Mouse (Mus musculus) liver, embryonic 11.5 days (tissue): ENCODE measurements around the gene Arhgef25. TPM values are rescaled to one million over a fixed set of nuclear protein-coding genes. Genes with fewer than 3 reads are reported as not detected.
"Not testable (repeated sequence)": the region's sequence is repeated elsewhere in the genome, so short reads cannot be mapped to it uniquely, and the experiment has no call there.

Experiments
- ATAC-seq: fragments of 200-750 bp; cut with Nextera tagmentation; replicated peaks from 2 replicates; pipeline ENCODE4 v1.8.0; 2017; ENCODE audit warnings: moderate number of reproducible peaks, mild to moderate bottlenecking, moderate TSS enrichment, moderate library complexity; ENCODE audit not compliant: low FRiP score
- DNase-seq: peaks from one replicate; pipeline ENCODE4 v3.0.0-alpha.2; 2017; ENCODE audit warnings: low spot score
- H3K27ac ChIP-seq: fragments of 300-500 bp; sonication (generic); 2 replicates; pipeline ENCODE4 v1.5.1; 2014; ENCODE audit warnings: mild to moderate bottlenecking, low read depth, low read length, control low read depth
- H3K27me3 ChIP-seq: fragments of 300-500 bp; sonication (generic); replicated peaks from 2 replicates; pipeline ENCODE4 v1.6.1; 2014; ENCODE audit warnings: low read length, mixed read lengths; ENCODE audit not compliant: control insufficient read depth, insufficient read depth
- H3K36me3 ChIP-seq: fragments of 300-500 bp; sonication (generic); 2 replicates; pipeline ENCODE4 v1.6.1; 2014; ENCODE audit warnings: mild to moderate bottlenecking, low read length, moderate library complexity, mixed read lengths; ENCODE audit not compliant: control insufficient read depth, insufficient read depth
- H3K4me1 ChIP-seq: fragments of 300-500 bp; sonication (generic); replicated peaks from 2 replicates; pipeline ENCODE4 v1.6.1; 2014; ENCODE audit warnings: low read length, mixed read lengths; ENCODE audit not compliant: control insufficient read depth, insufficient read depth
- H3K4me2 ChIP-seq: fragments of 300-500 bp; sonication (generic); 2 replicates; pipeline ENCODE4 v1.6.1; 2014; ENCODE audit warnings: mild to moderate bottlenecking, control low read depth, moderate library complexity
- H3K4me3 ChIP-seq: fragments of 300-500 bp; sonication (generic); 2 replicates; pipeline ENCODE4 v1.5.1; 2014; ENCODE audit warnings: low read depth, low read length, control low read depth
- H3K9ac ChIP-seq: fragments of 300-500 bp; sonication (generic); 2 replicates; pipeline ENCODE4 v1.6.1; 2014; ENCODE audit warnings: low read depth, low read length, control low read depth
- H3K9me3 ChIP-seq: fragments of 300-500 bp; sonication (generic); 2 replicates; pipeline ENCODE4 v1.6.1; 2016; ENCODE audit warnings: low read length, inconsistent platforms, mixed read lengths; ENCODE audit not compliant: control insufficient read depth
- WGBS: fragments of 180-500 bp; shearing (Covaris S2); extraction: QIAGEN DNeasy Blood & Tissue Kit; methylation state at CpG from one replicate; pipeline ENCODE4 v1.1.7; 2014; 5-methylcytosine and 5-hydroxymethylcytosine counted together
- polyA plus RNA-seq: library from polyadenylated mRNA; unstranded; fragments of >200 nt; fragmentation: Nextera tagmentation; extraction: Ambion mirVana; gene quantifications from 2 replicates; pipeline ENCODE4 v1.2.1, GENCODE M21; 2014

Gene Arhgef25
- polyA plus RNA-seq, 1 experiment from 2014 or later: 30.2 TPM

DNA sequence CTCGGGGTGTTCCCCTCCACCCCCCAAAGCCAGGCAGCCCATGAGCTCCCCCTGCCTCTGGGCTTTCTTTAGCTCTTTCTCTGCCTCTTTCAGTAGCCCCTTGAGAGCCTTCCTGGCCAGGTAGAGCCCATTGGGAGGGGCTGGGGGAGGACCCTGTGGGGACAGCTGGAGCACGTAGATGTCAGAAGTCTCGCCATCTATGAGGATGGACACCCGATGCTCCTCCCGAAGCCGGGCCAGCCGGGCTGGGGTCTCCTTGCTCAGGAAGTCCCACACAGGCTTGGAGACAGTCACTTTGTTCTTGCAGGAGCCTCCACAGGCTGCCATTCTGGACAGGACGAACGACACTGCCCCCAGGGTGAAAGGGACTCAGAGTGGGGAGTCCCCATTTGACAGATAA is 3.1 kb upstream of the Arhgef25 start:
- WGBS: 84% methylated on average over 9 of the region's 9 CpGs
- H3K4me2 ChIP-seq: peak overlapping the region; percentile 41
- H3K4me1 ChIP-seq: peaks cover 54% of the 10 kb centered on the region
- DNase-seq (no peak), ATAC-seq (no peak)
- H3K27me3 ChIP-seq: no peaks in the 10 kb centered on the region
- no peaks in the 10 kb centered on the region for H3K9me3 ChIP-seq
- H3K36me3 ChIP-seq: peaks cover 2% of the 10 kb centered on the region; the same call in 1 of the 2 replicates
- H3K9ac ChIP-seq: peak overlapping the region; percentile 26; the same call in 1 of the 2 replicates
- H3K4me3 ChIP-seq: no peak overlapping the region
- peak overlapping the region; percentile 72 for H3K27ac ChIP-seq

DNA sequence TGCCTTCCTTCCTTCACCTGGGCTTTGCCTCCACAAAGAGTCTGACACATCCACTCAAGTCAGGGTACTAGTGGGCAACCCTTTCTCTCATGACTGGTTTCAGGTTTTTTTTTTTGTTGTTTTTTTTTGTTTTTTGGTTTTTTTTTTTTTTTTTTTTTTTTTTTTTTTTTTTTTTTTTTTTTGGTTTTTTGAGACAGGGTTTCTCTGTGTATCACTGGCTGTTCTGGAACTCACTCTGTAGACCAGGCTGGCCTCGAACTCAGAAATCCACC is 2.1 kb upstream of the Arhgef25 start:
- 73% methylated on average over 1 of the region's 1 CpGs for WGBS
- peak overlapping the region; percentile 86 for H3K27ac ChIP-seq
- peaks cover 58% of the 10 kb centered on the region for H3K4me1 ChIP-seq
- H3K9ac ChIP-seq, H3K36me3 ChIP-seq, H3K27me3 ChIP-seq, H3K9me3 ChIP-seq, ATAC-seq, DNase-seq, H3K4me3 ChIP-seq: not testable (repeated sequence)
- H3K4me2 ChIP-seq: peak overlapping the region; percentile 92

DNA sequence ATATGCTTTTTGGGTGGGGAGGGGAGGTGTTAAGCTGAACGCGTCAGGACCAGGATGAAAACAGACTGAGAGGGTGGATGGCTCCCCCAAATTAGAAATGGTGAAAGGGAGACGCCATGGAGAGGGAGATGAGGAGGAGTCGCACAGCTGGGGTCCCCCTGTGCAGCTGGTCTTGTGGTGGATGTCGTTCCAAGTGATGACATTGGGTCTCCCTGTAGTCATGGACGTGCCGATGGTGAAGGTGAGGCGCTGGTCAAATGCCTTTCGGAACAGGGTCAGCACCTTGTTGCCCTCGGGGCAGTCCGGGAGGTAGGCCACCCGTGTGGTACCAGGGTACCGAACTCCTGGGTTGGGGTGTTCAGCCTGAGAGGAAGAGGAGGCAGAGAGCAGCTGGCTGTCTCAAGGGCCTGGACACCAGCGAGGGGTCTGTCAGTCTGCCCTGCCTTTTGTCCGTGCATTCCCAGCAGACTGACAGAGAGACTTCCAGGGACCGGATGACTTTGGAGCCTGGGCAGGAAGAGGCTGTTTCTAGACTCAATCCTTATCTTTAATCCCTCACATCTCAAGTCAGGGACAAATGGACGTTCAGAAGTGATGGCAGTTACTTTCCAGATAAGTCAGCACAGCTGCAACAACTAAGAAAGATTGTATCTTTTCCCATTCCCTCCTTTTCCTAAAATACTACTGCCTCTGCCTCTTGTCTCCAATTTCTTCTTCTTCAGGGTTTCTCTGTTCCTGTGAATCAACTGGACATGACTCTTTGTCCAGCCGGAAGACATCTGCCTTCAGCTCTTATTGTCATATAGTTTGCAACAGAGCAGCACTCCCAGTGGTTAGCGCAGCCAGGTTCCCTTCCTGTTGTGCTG is 1.5 kb upstream of the Arhgef25 start:
- Histone ChIP-seq H3K9ac (peak overlapping the region; percentile 38; the same call in 1 of the 2 replicates), H3K4me1 (peaks cover 56% of the 10 kb centered on the region), H3K27ac (peak overlapping the region; percentile 86), H3K27me3 (no peaks in the 10 kb centered on the region), H3K4me2 (peak overlapping the region; percentile 92), H3K9me3 (no peaks in the 10 kb centered on the region), H3K36me3 (peaks cover 8% of the 10 kb centered on the region), H3K4me3 (peak overlapping the region; percentile 66)
- 59% methylated on average over 19 of the region's 19 CpGs for WGBS
- DNase-seq (no peak), ATAC-seq (no peak)

DNA sequence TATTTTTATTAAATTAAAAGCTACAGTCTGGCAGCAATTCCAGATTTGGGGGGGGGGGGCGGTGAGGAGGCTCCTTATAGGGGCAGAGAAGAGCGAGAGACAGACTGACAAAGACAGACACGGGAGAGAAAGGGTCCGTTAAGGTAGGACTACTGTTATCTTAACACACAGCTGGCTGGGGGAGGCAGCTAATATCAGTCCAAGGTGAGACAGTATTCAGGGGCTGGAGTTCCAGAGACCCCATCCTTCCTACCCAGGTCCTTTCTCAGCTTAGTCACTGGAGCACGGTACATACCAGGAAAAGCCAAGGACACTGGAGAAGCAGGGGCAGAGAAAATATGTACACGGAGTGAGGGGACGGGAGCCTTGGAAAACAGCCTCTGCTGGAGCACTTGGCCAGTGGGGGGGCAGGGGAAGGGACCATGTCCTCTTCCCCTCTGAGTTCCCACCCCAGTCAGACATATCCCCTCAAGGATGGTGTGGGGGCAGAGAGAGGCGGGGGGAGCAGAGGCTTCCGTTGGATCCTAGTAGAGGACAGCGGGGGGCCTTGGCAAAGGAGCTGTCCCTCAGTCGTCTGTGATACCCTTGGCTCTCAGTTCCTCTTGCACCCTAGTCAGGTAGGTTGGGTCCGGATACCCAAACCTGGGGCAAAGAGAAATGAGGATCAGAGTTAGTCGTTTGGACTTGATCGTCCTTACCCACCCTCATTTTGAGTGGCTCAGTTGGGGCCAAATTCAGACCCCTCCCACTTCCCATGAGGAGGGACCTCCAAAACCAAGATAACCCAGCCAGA is 711 bp upstream of the Arhgef25 start:
- H3K27ac ChIP-seq: peak overlapping the region; percentile 86
- DNase-seq: no peak
- WGBS: 30% methylated on average over 14 of the region's 14 CpGs
- no peaks in the 10 kb centered on the region for H3K27me3 ChIP-seq
- H3K36me3 ChIP-seq: peaks cover 8% of the 10 kb centered on the region
- peak overlapping the region; percentile 67 for H3K9ac ChIP-seq
- peaks cover 55% of the 10 kb centered on the region for H3K4me1 ChIP-seq
- H3K4me3 ChIP-seq: peak overlapping the region; percentile 66
- peak overlapping the region; percentile 92 for H3K4me2 ChIP-seq
- ATAC-seq: peak; percentile 49
- no peaks in the 10 kb centered on the region for H3K9me3 ChIP-seq

DNA sequence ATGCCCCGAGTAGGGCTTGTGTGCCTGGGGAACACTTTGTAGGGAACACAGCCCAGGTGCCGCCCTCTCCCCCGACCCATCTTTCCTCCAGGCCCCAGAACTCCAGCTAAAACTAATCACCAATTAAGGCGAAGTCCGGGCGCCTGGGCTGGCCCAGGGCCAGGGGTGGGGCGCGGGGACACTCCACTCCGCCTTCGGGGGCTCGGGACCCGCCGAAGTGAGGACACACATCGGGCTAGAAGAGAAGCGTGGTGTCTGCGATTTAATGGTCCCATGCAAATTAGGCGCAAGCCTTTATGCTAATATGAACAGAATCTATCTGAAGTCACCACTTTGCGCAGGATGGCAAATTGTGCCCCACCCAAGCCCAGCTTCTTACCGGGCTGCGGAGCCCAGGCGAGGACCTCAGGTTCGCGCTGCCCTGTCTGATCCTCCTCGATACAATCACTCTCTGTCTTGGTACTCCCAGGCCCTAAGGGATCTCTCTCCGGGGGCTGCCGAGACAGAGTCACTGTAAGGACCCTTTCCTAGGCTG is 700 bp downstream of the Arhgef25 start:
- H3K4me3 ChIP-seq: peak overlapping the region; percentile 66
- H3K9me3 ChIP-seq: no peaks in the 10 kb centered on the region
- DNase-seq (peak; percentile 74), ATAC-seq (peak; percentile 48)
- peak overlapping the region; percentile 86 for H3K27ac ChIP-seq
- H3K27me3 ChIP-seq: no peaks in the 10 kb centered on the region
- peak overlapping the region; percentile 92 for H3K4me2 ChIP-seq
- WGBS: 1% methylated on average over 26 of the region's 26 CpGs
- peak overlapping the region; percentile 67 for H3K9ac ChIP-seq
- peaks cover 8% of the 10 kb centered on the region for H3K36me3 ChIP-seq
- H3K4me1 ChIP-seq: peaks cover 54% of the 10 kb centered on the region

DNA sequence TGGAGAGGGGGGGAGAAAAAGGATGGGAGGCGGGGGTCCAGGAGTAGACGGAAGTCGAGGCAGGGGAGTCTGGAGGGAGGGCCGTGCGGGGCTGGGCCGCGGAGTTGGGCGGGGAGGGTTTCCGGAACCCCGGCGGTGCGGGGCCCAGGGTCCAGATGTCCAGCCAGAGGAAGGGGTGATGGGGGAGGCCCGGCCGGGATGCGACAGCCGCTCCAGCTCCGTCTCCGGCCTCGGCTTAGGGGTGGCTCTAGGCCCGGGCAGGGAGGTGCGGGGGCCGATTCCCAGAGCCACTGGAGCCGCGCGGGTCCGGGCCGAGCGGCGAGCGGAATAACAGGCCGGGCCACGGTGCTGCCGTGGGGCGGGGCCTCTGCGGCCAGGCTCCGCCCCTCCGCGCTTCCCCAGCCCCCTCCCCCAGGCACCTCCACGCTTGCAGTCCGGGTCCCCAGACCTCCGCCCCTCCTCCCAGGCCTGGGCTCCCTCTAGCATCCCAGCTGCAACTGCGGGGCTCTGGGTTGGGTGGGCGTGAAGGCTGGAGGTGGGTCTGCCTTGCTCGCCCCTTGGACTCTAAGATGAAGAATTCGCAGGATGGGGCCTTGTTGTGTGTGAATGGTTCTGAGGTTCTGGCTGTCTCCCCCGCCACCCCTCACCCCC is 1.3 kb downstream of the Arhgef25 start:
- H3K4me2 ChIP-seq: peak overlapping the region; percentile 92
- DNase-seq (peak; percentile 84), ATAC-seq (peak; percentile 70)
- no peaks in the 10 kb centered on the region for H3K9me3 ChIP-seq
- peaks cover 56% of the 10 kb centered on the region for H3K4me1 ChIP-seq
- H3K27me3 ChIP-seq: no peaks in the 10 kb centered on the region
- H3K27ac ChIP-seq: peak overlapping the region; percentile 86
- H3K4me3 ChIP-seq: peak overlapping the region; percentile 66
- H3K9ac ChIP-seq: peak overlapping the region; percentile 67
- under 1% methylated on average over 39 of the region's 46 CpGs for WGBS
- H3K36me3 ChIP-seq: peaks cover 8% of the 10 kb centered on the region

DNA sequence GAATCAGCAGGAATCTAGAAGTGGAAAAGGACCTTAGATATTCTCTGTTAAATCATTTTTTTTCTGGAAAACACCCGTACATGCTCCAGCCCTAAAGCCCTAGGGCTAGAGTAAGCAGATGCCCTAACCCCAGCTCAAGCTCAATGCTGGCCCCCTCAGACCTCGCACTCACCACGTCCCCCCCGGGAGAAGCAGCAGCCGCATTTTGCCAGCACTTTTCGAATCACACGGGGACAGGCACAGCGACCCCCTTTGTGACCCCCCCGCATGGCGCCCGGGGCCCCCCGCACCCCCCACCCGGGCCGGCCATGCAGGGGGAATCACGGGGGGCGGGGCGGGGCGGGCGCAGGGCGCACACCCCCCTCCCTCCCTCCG is 1.8 kb downstream of the Arhgef25 start:
- ATAC-seq: no peak
- Histone ChIP-seq H3K27me3 (peaks cover 4% of the 10 kb centered on the region; the same call in 1 of the 2 replicates), H3K9me3 (no peaks in the 10 kb centered on the region), H3K4me2 (peak overlapping the region; percentile 92), H3K36me3 (peaks cover 8% of the 10 kb centered on the region), H3K9ac (peak overlapping the region; percentile 67), H3K4me3 (peak overlapping the region; percentile 66), H3K27ac (peak overlapping the region; percentile 86; the same call in 1 of the 2 replicates), H3K4me1 (peaks cover 51% of the 10 kb centered on the region)
- 4% methylated on average over 17 of the region's 21 CpGs for WGBS
- no peak for DNase-seq

DNA sequence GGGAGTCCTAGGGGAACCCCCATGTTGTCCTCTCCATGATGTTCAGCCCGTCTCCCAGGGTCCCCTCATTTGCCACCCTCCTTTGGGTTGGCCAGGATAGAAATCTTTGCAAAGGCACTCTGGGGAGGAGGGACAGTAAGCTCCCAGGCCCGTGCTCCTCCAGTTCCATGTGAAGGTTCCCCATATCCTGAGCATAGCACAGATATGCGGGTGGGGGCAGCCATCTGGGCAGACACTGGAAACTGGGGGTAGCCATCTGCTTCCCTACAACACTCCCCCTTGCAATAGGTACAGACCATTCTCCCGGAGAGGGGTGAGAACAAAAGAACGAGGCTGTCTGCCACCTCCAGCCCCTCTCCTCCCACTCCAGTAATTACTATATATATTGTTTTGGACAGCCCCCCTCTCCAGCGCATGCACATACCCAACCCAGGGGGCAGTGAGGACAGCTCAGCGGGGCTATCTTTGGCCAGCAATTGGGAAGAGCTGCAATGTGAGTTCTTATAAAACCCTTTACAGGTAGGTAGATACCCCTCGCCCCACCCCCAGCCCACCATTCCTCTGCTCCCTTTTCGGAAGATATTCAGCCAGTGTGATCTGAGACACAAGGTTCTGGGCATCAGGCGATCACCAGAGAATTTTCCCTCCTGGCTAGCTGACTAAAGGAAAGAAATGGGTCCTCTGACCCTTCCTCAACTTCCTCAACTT is 2.4 kb downstream of the Arhgef25 start:
- WGBS: 51% methylated on average over 10 of the region's 10 CpGs
- DNase-seq (no peak), ATAC-seq (no peak)

More for the DNA sequence above, 2.4 kb downstream of the Arhgef25 start:
- Histone ChIP-seq H3K4me3 (peak overlapping the region; percentile 66), H3K27me3 (peaks cover 5% of the 10 kb centered on the region; the same call in 1 of the 2 replicates), H3K27ac (no peak overlapping the region), H3K9ac (peak overlapping the region; percentile 67), H3K4me2 (peak overlapping the region; percentile 92), H3K4me1 (peaks cover 46% of the 10 kb centered on the region), H3K9me3 (no peaks in the 10 kb centered on the region), H3K36me3 (peaks cover 8% of the 10 kb centered on the region)
